Mouse (Mus musculus) erythroblast, embryonic 14.5 days (primary cell): ENCODE results near the gene Gm38394.

Experiments used
- GATA1 ChIP-seq: IDR thresholded peaks from 2 replicates; pipeline ENCODE4 v1.6.1; 2012; ENCODE audit warnings: low read length, inconsistent platforms, mixed read lengths
- TAL1 ChIP-seq: IDR thresholded peaks from 3 replicates; pipeline ENCODE4 v1.6.1; 2012; ENCODE audit warnings: low read length, inconsistent platforms, mixed read lengths

GRCm38 (mm10) chr1:133585995-133586537 is 75.1 kb downstream of the Gm38394 start:
- no peak for TF ChIP-seq GATA1
- TF ChIP-seq TAL1 = no peak
